Mouse (Mus musculus): ENCODE results near the gene Yap1.

- no peak for TF ChIP-seq CTCF (IDR thresholded peaks at IDR 0.05; ENCODE audit: insufficient read depth, low read length)
- no peak for TF ChIP-seq POLR2A (IDR thresholded peaks at IDR 0.05; ENCODE audit: borderline replicate concordance, extremely low read depth, low read depth, low read length)
These were observed 14.2 kb upstream of the Yap1 start for GRCm38 (mm10) chr9:8018609-8019008.
